Mouse (Mus musculus): ENCODE results near the gene Auh. TPM values are rescaled to one million over a fixed set of nuclear protein-coding genes. Genes with fewer than 3 reads are reported as not detected.

Gene Auh
- polyA plus RNA-seq, 1 experiment, result 30.9 TPM

GRCm38 (mm10) chr13:52875541-52876325 lies 53.7 kb downstream of the Auh start:
- Histone ChIP-seq H3K27me3 (ENCODE audit: control insufficient read depth, insufficient read depth, low read length, poor library complexity, severe bottlenecking) (no peaks in the 10 kb centered on the region), H3K36me3 (ENCODE audit: control insufficient read depth, insufficient read depth, low read length, poor library complexity, severe bottlenecking) (no peaks in the 10 kb centered on the region), H3K4me3 (ENCODE audit: low read depth, low read length) (peak overlapping the region; percentile 18; the same call in 1 of the 2 replicates), H3K9me3 (replicated peaks; ENCODE audit: control insufficient read depth, insufficient read depth, low read length, poor library complexity, severe bottlenecking) (no peaks in the 10 kb centered on the region), H3K9ac (ENCODE audit: low read depth, poor library complexity, severe bottlenecking) (no peak overlapping the region), H3K4me1 (ENCODE audit: control insufficient read depth, insufficient read depth, low read length) (no peaks in the 10 kb centered on the region), H3K27ac (ENCODE audit: insufficient read depth, low read length) (no peak overlapping the region)
- TF ChIP-seq EP300 (IDR thresholded peaks at IDR 0.05; ENCODE audit: insufficient read depth, low read depth, low read length) (no peak), POLR2A (IDR thresholded peaks at IDR 0.05; ENCODE audit: insufficient read depth, low read length) (no peak), CTCF (IDR thresholded peaks at IDR 0.05; ENCODE audit: low read depth, low read length) (no peak)

- no peaks in the 10 kb centered on the region for H3K9me3 ChIP-seq (replicated peaks; ENCODE audit: control insufficient read depth, insufficient read depth, low read length, poor library complexity, severe bottlenecking)
- TF ChIP-seq POLR2A (IDR thresholded peaks at IDR 0.05; ENCODE audit: insufficient read depth, low read length), result no peak
- H3K36me3 ChIP-seq (ENCODE audit: control insufficient read depth, insufficient read depth, low read length, poor library complexity, severe bottlenecking), result no peaks in the 10 kb centered on the region
- H3K27ac ChIP-seq (ENCODE audit: insufficient read depth, low read length), result no peak overlapping the region
- H3K4me1 ChIP-seq (ENCODE audit: control insufficient read depth, insufficient read depth, low read length), result no peaks in the 10 kb centered on the region
- H3K9ac ChIP-seq (ENCODE audit: low read depth, poor library complexity, severe bottlenecking), result no peak overlapping the region
- H3K4me3 ChIP-seq (ENCODE audit: low read depth, low read length), result no peak overlapping the region
- no peaks in the 10 kb centered on the region for H3K27me3 ChIP-seq (ENCODE audit: control insufficient read depth, insufficient read depth, low read length, poor library complexity, severe bottlenecking)
These were observed 54.4 kb downstream of the Auh start for GRCm38 (mm10) chr13:52875089-52875488.

DNA sequence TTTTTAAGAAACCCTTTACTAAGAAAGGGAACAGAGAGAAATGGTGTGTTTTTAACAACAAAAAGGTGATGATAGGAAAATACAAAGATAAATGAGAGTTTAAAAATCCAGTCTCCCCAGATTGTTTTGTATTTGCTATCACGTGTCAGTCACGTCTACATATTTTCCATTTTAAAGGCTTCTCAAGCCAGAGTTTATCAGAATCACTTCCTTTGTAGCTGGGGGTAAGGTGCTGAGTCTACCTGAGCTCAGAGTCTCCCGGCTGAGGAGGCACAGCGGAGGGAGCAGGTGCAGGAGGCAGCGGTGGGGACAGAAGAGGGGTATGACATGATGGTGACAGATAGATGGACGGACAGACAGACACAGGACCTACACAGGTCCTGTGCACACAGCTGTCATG lies 55.1 kb downstream of the Auh start:
- Histone ChIP-seq H3K9ac (ENCODE audit: low read depth, poor library complexity, severe bottlenecking) (no peak overlapping the region), H3K9me3 (replicated peaks; ENCODE audit: control insufficient read depth, insufficient read depth, low read length, poor library complexity, severe bottlenecking) (no peaks in the 10 kb centered on the region), H3K4me1 (ENCODE audit: control insufficient read depth, insufficient read depth, low read length) (no peaks in the 10 kb centered on the region), H3K36me3 (ENCODE audit: control insufficient read depth, insufficient read depth, low read length, poor library complexity, severe bottlenecking) (no peaks in the 10 kb centered on the region), H3K27ac (ENCODE audit: insufficient read depth, low read length) (no peak overlapping the region), H3K4me3 (ENCODE audit: low read depth, low read length) (no peak overlapping the region), H3K27me3 (ENCODE audit: control insufficient read depth, insufficient read depth, low read length, poor library complexity, severe bottlenecking) (no peaks in the 10 kb centered on the region)
- TF ChIP-seq CTCF (IDR thresholded peaks at IDR 0.05; ENCODE audit: low read depth, low read length), result no peak
- TF ChIP-seq EP300 (IDR thresholded peaks at IDR 0.05; ENCODE audit: insufficient read depth, low read depth, low read length), result no peak
- TF ChIP-seq POLR2A (IDR thresholded peaks at IDR 0.05; ENCODE audit: insufficient read depth, low read length), result no peak

DNA sequence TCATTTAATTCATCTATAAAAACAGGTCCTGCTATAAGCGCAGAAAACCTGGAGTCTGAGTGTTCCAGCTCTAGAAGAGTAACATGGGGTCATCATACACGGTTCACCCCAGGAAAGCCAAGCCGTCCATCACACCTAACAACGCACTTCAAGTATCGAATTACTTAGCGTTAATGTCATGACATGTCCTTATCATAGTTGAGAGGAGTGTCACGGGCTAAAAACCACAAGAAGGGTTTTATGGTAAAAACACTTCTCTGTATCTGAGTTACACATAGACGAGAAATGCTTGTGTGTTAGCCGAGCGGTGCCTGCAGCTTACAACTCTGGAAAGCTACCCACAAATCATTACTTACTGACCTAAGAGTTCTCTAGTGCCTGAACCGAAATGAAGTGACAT lies 55.6 kb downstream of the Auh start:
- Histone ChIP-seq H3K4me1 (ENCODE audit: control insufficient read depth, insufficient read depth, low read length) (no peaks in the 10 kb centered on the region), H3K9me3 (replicated peaks; ENCODE audit: control insufficient read depth, insufficient read depth, low read length, poor library complexity, severe bottlenecking) (no peaks in the 10 kb centered on the region), H3K27me3 (ENCODE audit: control insufficient read depth, insufficient read depth, low read length, poor library complexity, severe bottlenecking) (no peaks in the 10 kb centered on the region), H3K4me3 (ENCODE audit: low read depth, low read length) (no peak overlapping the region), H3K36me3 (ENCODE audit: control insufficient read depth, insufficient read depth, low read length, poor library complexity, severe bottlenecking) (no peaks in the 10 kb centered on the region), H3K27ac (ENCODE audit: insufficient read depth, low read length) (no peak overlapping the region), H3K9ac (ENCODE audit: low read depth, poor library complexity, severe bottlenecking) (no peak overlapping the region)
- TF ChIP-seq CTCF (IDR thresholded peaks at IDR 0.05; ENCODE audit: low read depth, low read length), result no peak
- TF ChIP-seq POLR2A (IDR thresholded peaks at IDR 0.05; ENCODE audit: insufficient read depth, low read length), result no peak
- no peak for TF ChIP-seq EP300 (IDR thresholded peaks at IDR 0.05; ENCODE audit: insufficient read depth, low read depth, low read length)

DNA sequence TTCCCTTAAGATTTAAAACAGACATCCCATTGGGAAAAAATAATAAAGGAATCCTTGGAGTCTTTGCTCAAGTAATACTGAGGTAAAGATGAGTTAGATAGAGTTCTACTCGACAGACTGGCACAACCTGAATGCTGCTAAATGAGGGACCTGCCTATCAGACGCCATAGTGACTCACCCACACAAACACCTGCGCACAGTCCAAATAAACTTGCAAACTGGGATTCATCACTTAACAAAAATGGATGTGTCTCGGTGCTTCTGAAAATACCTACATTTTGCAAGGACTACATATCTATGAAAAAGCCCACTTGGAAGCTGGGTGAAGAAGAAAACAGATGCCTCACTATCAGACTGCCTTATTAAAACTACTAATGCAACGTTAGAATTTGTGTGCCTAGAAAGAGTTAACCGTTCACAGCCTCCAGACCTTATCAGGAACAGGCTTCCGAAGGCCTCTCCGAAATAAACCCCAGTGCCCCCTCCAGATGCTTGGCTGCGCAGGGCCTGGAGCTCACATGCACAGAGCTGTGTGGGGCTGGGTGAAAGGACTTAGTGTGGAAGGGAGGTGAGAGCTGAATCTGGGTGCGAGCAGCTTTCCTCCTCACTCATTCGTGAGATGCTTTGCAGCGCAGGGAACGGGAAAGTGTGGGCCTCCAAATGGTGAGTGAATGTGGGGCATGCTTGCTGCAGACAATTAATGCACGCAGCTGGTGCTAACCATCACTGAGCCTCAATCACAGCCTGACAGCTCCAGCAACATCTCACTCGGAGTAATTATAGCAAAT lies 63.3 kb downstream of the Auh start:
- no peaks in the 10 kb centered on the region for H3K36me3 ChIP-seq (ENCODE audit: control insufficient read depth, insufficient read depth, low read length, poor library complexity, severe bottlenecking)
- H3K4me3 ChIP-seq (ENCODE audit: low read depth, low read length), result no peak overlapping the region
- H3K4me1 ChIP-seq (ENCODE audit: control insufficient read depth, insufficient read depth, low read length), result no peaks in the 10 kb centered on the region
- H3K9ac ChIP-seq (ENCODE audit: low read depth, poor library complexity, severe bottlenecking), result no peak overlapping the region
- no peaks in the 10 kb centered on the region for H3K9me3 ChIP-seq (replicated peaks; ENCODE audit: control insufficient read depth, insufficient read depth, low read length, poor library complexity, severe bottlenecking)
- H3K27me3 ChIP-seq (ENCODE audit: control insufficient read depth, insufficient read depth, low read length, poor library complexity, severe bottlenecking), result no peaks in the 10 kb centered on the region
- TF ChIP-seq CTCF (IDR thresholded peaks at IDR 0.05; ENCODE audit: low read depth, low read length), result no peak
- TF ChIP-seq POLR2A (IDR thresholded peaks at IDR 0.05; ENCODE audit: insufficient read depth, low read length), result no peak
- H3K27ac ChIP-seq (ENCODE audit: insufficient read depth, low read length), result no peak overlapping the region

GRCm38 (mm10) chr13:52863436-52863835 lies 66.0 kb downstream of the Auh start:
- H3K36me3 ChIP-seq (ENCODE audit: control insufficient read depth, insufficient read depth, low read length, poor library complexity, severe bottlenecking), result no peaks in the 10 kb centered on the region
- TF ChIP-seq POLR2A (IDR thresholded peaks at IDR 0.05; ENCODE audit: insufficient read depth, low read length) (no peak), EP300 (IDR thresholded peaks at IDR 0.05; ENCODE audit: insufficient read depth, low read depth, low read length) (no peak), CTCF (IDR thresholded peaks at IDR 0.05; ENCODE audit: low read depth, low read length) (no peak)
- H3K4me1 ChIP-seq (ENCODE audit: control insufficient read depth, insufficient read depth, low read length), result no peaks in the 10 kb centered on the region
- no peaks in the 10 kb centered on the region for H3K27me3 ChIP-seq (ENCODE audit: control insufficient read depth, insufficient read depth, low read length, poor library complexity, severe bottlenecking)
- no peak overlapping the region for H3K27ac ChIP-seq (ENCODE audit: insufficient read depth, low read length)
- H3K4me3 ChIP-seq (ENCODE audit: low read depth, low read length), result no peak overlapping the region
- no peaks in the 10 kb centered on the region for H3K9me3 ChIP-seq (replicated peaks; ENCODE audit: control insufficient read depth, insufficient read depth, low read length, poor library complexity, severe bottlenecking)
- no peak overlapping the region for H3K9ac ChIP-seq (ENCODE audit: low read depth, poor library complexity, severe bottlenecking)

Data from ES-Bruce4 (cell line).